In the genomic region with DNA sequence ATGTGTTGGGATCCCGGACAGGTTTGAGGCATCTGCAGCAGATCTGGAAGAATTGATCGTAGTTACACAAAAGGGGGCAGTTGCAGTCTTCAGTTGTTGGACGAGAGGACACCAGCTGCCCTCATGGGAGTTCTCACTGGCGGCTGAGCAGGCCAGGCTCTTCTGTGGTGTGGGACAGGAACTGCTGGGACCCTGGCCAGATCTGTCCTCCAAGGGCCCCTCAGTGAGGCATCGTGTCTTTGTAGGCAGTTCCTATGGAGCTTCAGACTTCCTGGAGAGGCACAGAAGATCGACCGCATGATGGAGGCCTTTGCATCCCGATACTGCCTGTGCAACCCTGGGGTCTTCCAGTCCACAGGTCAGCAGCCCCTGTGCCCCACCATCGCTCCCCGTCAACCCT, we compare ENCODE assay signal across 16 mouse cellular contexts. TPM values are rescaled to one million over a fixed set of nuclear protein-coding genes. Genes with fewer than 3 reads are reported as not detected.
DNase-seq lines count a peak whose midpoint lies in the region; ATAC-seq lines count a peak whose summit lies in the region.
"Had no signal": no experiment of that assay in that cellular context is flagged by ENCODE, and none has a peak within 500 bp of the region (broad histone marks: within the 10 kb centered on the region; RNA-seq: fewer than 3 reads in every experiment).

No protein-coding gene starts in this region.

- no peaks in the 10 kb centered on the region for H3K9me3 ChIP-seq in hindbrain, embryonic 10.5 days
- H3K9me3 ChIP-seq in hindbrain, embryonic 16.5 days (ENCODE audit: control insufficient read depth, low read length): no peaks in the 10 kb centered on the region
- H3K9me3 ChIP-seq in megakaryocyte, embryonic 14.5 days: no peaks in the 10 kb centered on the region
- no peaks in the 10 kb centered on the region for H3K9me3 ChIP-seq in liver, embryonic 13.5 days (replicated peaks)
- no peaks in the 10 kb centered on the region for H3K9me3 ChIP-seq in liver, embryonic 16.5 days (replicated peaks; ENCODE audit: control insufficient read depth, low read length)
- H3K9me3 ChIP-seq in intestine, embryonic 15.5 days: no peaks in the 10 kb centered on the region
- H3K9me3 ChIP-seq: embryonic facial prominence, embryonic 15.5 days; forebrain, embryonic 12.5 days had no signal

- 0 out of 2 replicates have a peak overlapping the region, but pooled peaks have one; percentile 45 for H3K27ac ChIP-seq in hindbrain, embryonic 10.5 days
- H3K27ac ChIP-seq in hindbrain, embryonic 16.5 days (ENCODE audit: low read depth, low read length): no peak overlapping the region
- H3K27ac ChIP-seq in liver, embryonic 13.5 days: peak overlapping the region; percentile 94
- peak overlapping the region; percentile 86 for H3K27ac ChIP-seq in liver, embryonic 16.5 days (ENCODE audit: low read length)
- H3K27ac ChIP-seq in intestine, embryonic 15.5 days: no peak overlapping the region
- H3K27ac ChIP-seq: embryonic facial prominence, embryonic 15.5 days; forebrain, embryonic 12.5 days had no signal

- DNase-seq in hindbrain, embryonic 10.5 days (ENCODE audit: low spot score): no peak
- DNase-seq in liver, embryonic 13.5 days: no peak
- no peak for DNase-seq in gastrocnemius, postnatal 14 days
- DNase-seq: adrenal gland, adult 2 months; adrenal gland, postnatal 25 days; cerebellum, adult 2 months; gastrocnemius, postnatal 10 days had no signal

- peaks cover 73% of the 10 kb centered on the region for H3K36me3 ChIP-seq in hindbrain, embryonic 10.5 days
- peaks cover 15% of the 10 kb centered on the region for H3K36me3 ChIP-seq in hindbrain, embryonic 16.5 days (ENCODE audit: control insufficient read depth, insufficient read depth, low read length)
- peaks cover 89% of the 10 kb centered on the region for H3K36me3 ChIP-seq in megakaryocyte, embryonic 14.5 days (replicated peaks; ENCODE audit: low read length)
- peaks cover 89% of the 10 kb centered on the region for H3K36me3 ChIP-seq in liver, embryonic 13.5 days
- H3K36me3 ChIP-seq in liver, embryonic 16.5 days (ENCODE audit: control insufficient read depth, insufficient read depth): peaks cover 32% of the 10 kb centered on the region
- H3K36me3 ChIP-seq in intestine, embryonic 15.5 days: peaks cover 26% of the 10 kb centered on the region

- H3K27me3 ChIP-seq in hindbrain, embryonic 10.5 days (ENCODE audit: insufficient read depth, poor library complexity, severe bottlenecking): no peaks in the 10 kb centered on the region
- H3K27me3 ChIP-seq in hindbrain, embryonic 16.5 days (replicated peaks; ENCODE audit: control insufficient read depth, insufficient read depth, low read length): no peaks in the 10 kb centered on the region
- peaks cover 1% of the 10 kb centered on the region for H3K27me3 ChIP-seq in megakaryocyte, embryonic 14.5 days (replicated peaks)
- no peaks in the 10 kb centered on the region for H3K27me3 ChIP-seq in liver, embryonic 13.5 days
- no peaks in the 10 kb centered on the region for H3K27me3 ChIP-seq in liver, embryonic 16.5 days (ENCODE audit: control insufficient read depth, insufficient read depth, low read depth, low read length)
- H3K27me3 ChIP-seq in intestine, embryonic 15.5 days (replicated peaks): no peaks in the 10 kb centered on the region
- H3K27me3 ChIP-seq: embryonic facial prominence, embryonic 15.5 days; forebrain, embryonic 12.5 days had no signal

- no peak overlapping the region for H3K4me3 ChIP-seq in hindbrain, embryonic 10.5 days
- H3K4me3 ChIP-seq in hindbrain, embryonic 16.5 days (ENCODE audit: low read length): no peak overlapping the region
- H3K4me3 ChIP-seq in megakaryocyte, embryonic 14.5 days (replicated peaks): peak overlapping the region; percentile 21
- no peak overlapping the region for H3K4me3 ChIP-seq in liver, embryonic 13.5 days (replicated peaks)
- no peak overlapping the region for H3K4me3 ChIP-seq in liver, embryonic 16.5 days (ENCODE audit: low read depth, low read length)
- no peak overlapping the region for H3K4me3 ChIP-seq in intestine, embryonic 15.5 days (replicated peaks)
- H3K4me3 ChIP-seq: embryonic facial prominence, embryonic 15.5 days; forebrain, embryonic 12.5 days had no signal

- H3K9ac ChIP-seq in hindbrain, embryonic 16.5 days (ENCODE audit: low read depth, low read length): no peak overlapping the region
- peak overlapping the region; percentile 74 for H3K9ac ChIP-seq in liver, embryonic 13.5 days
- H3K9ac ChIP-seq in liver, embryonic 16.5 days (ENCODE audit: low read depth, low read length): no peak overlapping the region
- no peak overlapping the region for H3K9ac ChIP-seq in intestine, embryonic 15.5 days
- H3K9ac ChIP-seq: embryonic facial prominence, embryonic 15.5 days; forebrain, embryonic 12.5 days had no signal

- 0 out of 2 replicates have a peak, but pooled peaks cover 9% of the 10 kb centered on the region for H3K4me1 ChIP-seq in hindbrain, embryonic 10.5 days (replicated peaks)
- H3K4me1 ChIP-seq in hindbrain, embryonic 16.5 days (ENCODE audit: control insufficient read depth, insufficient read depth, low read depth, low read length): no peaks in the 10 kb centered on the region; the same call in 1 of the 2 replicates
- peaks cover 67% of the 10 kb centered on the region for H3K4me1 ChIP-seq in megakaryocyte, embryonic 14.5 days
- peaks cover 83% of the 10 kb centered on the region for H3K4me1 ChIP-seq in liver, embryonic 13.5 days (replicated peaks)
- peaks cover 61% of the 10 kb centered on the region for H3K4me1 ChIP-seq in liver, embryonic 16.5 days (ENCODE audit: control insufficient read depth, low read depth, low read length)
- no peaks in the 10 kb centered on the region for H3K4me1 ChIP-seq in intestine, embryonic 15.5 days (replicated peaks)
- H3K4me1 ChIP-seq: embryonic facial prominence, embryonic 15.5 days; forebrain, embryonic 12.5 days had no signal

- no peak for ATAC-seq in hindbrain, embryonic 16.5 days
- ATAC-seq in megakaryocyte, adult 5-6 weeks (ENCODE audit: poor library complexity, severe bottlenecking): no peak
- ATAC-seq in liver, embryonic 13.5 days (ENCODE audit: low read depth): no peak
- ATAC-seq in liver, embryonic 16.5 days (ENCODE audit: low read depth): no peak
- no peak for ATAC-seq in intestine, embryonic 15.5 days
- ATAC-seq: forebrain, embryonic 16.5 days had no signal

- intact Hi-C loops in gastrocnemius, postnatal 14 days (cut with DNase I; ENCODE audit: low total_unique reads): no loop called here

- H3K4me2 ChIP-seq in hindbrain, embryonic 16.5 days (ENCODE audit: low read length): no peak overlapping the region
- peak overlapping the region; percentile 70 for H3K4me2 ChIP-seq in liver, embryonic 13.5 days
- H3K4me2 ChIP-seq in liver, embryonic 16.5 days (ENCODE audit: low read depth, low read length): no peak overlapping the region
- no peak overlapping the region for H3K4me2 ChIP-seq in intestine, embryonic 15.5 days (replicated peaks)
- H3K4me2 ChIP-seq: embryonic facial prominence, embryonic 15.5 days; forebrain, embryonic 12.5 days; heart, embryonic 11.5 days had no signal

- WGBS in hindbrain, embryonic 10.5 days: 91% methylated on average over 10 of the region's 10 CpGs
- 84% methylated on average over 10 of the region's 10 CpGs for WGBS in hindbrain, embryonic 16.5 days
- 89% methylated on average over 10 of the region's 10 CpGs for WGBS in liver, embryonic 13.5 days (ENCODE audit: insufficient replicate concordance)
- 85% methylated on average over 10 of the region's 10 CpGs for WGBS in liver, embryonic 16.5 days (ENCODE audit: insufficient replicate concordance)
- 89% methylated on average over 10 of the region's 10 CpGs for WGBS in intestine, embryonic 15.5 days

RNA-seq across cellular contexts. Expression of a gene that starts 31.0 kb away (rescaled TPM):
- 27.0 and 28.4 TPM in 2 replicates for polyA plus RNA-seq in hindbrain, embryonic 10.5 days (2016; fragmentation: Nextera tagmentation; extraction: Ambion mirVana)
- polyA plus RNA-seq in hindbrain, embryonic 16.5 days (2015; fragmentation: Nextera tagmentation; extraction: Ambion mirVana): 21.8 and 23.0 TPM in 2 replicates
- polyA plus RNA-seq in megakaryocyte, embryonic 14.5 days (2012; ENCODE audit: insufficient read depth, low replicate concordance): 3.0 and 8.2 TPM in 2 replicates
- 14.8 and 16.0 TPM in 2 replicates for total RNA-seq in megakaryocyte, adult 5-6 weeks (2015)
- 7.7 and 8.0 TPM in 2 replicates for total RNA-seq in megakaryocyte, adult 5-6 weeks (2017)
- polyA plus RNA-seq in liver, embryonic 13.5 days (2015; fragmentation: Nextera tagmentation; extraction: Ambion mirVana): 4.4 and 5.2 TPM in 2 replicates
- polyA plus RNA-seq in liver, embryonic 16.5 days (2015; fragmentation: Nextera tagmentation; extraction: Ambion mirVana): 2.9 TPM in 2 replicates
- polyA plus RNA-seq in intestine, embryonic 15.5 days (2015; fragmentation: Nextera tagmentation; extraction: Ambion mirVana): 14.8 and 15.4 TPM in 2 replicates
- total RNA-seq in gastrocnemius, postnatal 14 days (2021): 1 to 10 TPM; 6.2 to 6.5 TPM

Comparison
In these comparisons a context has a peak if more than half of its experiments do, and no peak if none do; other contexts are left out.
1. H3K27ac ChIP-seq: peak in hindbrain, embryonic 10.5 days (single experiment), liver, embryonic 13.5 days (single experiment) and liver, embryonic 16.5 days (single experiment); none in hindbrain, embryonic 16.5 days (single experiment) and intestine, embryonic 15.5 days (single experiment).